Mouse (Mus musculus) retina, postnatal 7 days (tissue): Measurements from ENCODE around the gene Mrps27.
"Not testable (repeated sequence)": the region's sequence is repeated elsewhere in the genome, so short reads cannot be mapped to it uniquely, and the experiment has no call there.

Experiments
- DNase-seq: peaks from one replicate; pipeline ENCODE4 v3.0.0-alpha.2; 2012; ENCODE audit warnings: low read depth, low spot score

The Mrps27 gene

GRCm38 (mm10) chr13:99344599-99345575 lies at the start of gene Mrps27, which contains the start of gene Ptcd2:
Gene Mrps27 (plus strand): TSS chr13:99344786.
Gene Ptcd2 (minus strand): TSS chr13:99344705.
- peak; percentile 92 for DNase-seq

GRCm38 (mm10) chr13:99299921-99300320 lies 44.7 kb upstream of the Mrps27 start:
- DNase-seq, result no peak

- no peak for DNase-seq
Measured at GRCm38 (mm10) chr13:99303846-99304245, 40.7 kb upstream of the Mrps27 start.

- DNase-seq, result peak; percentile 20
Measured at GRCm38 (mm10) chr13:99304365-99304764, 40.2 kb upstream of the Mrps27 start.

- DNase-seq, result no peak
Measured at GRCm38 (mm10) chr13:99305186-99305585, 39.4 kb upstream of the Mrps27 start.

- DNase-seq, result no peak
Measured at GRCm38 (mm10) chr13:99306164-99306563, 38.4 kb upstream of the Mrps27 start.

GRCm38 (mm10) chr13:99307930-99308359 lies 36.6 kb upstream of the Mrps27 start:
- no peak for DNase-seq

GRCm38 (mm10) chr13:99308393-99308792 lies 36.2 kb upstream of the Mrps27 start:
- DNase-seq, result no peak

GRCm38 (mm10) chr13:99314098-99314497 lies 30.5 kb upstream of the Mrps27 start:
- no peak for DNase-seq

GRCm38 (mm10) chr13:99314657-99315181 lies 29.9 kb upstream of the Mrps27 start:
- no peak for DNase-seq

GRCm38 (mm10) chr13:99316366-99316765 lies 28.2 kb upstream of the Mrps27 start:
- DNase-seq, result no peak

- DNase-seq, result no peak
Measured at GRCm38 (mm10) chr13:99317058-99317457, 27.5 kb upstream of the Mrps27 start.

GRCm38 (mm10) chr13:99320453-99320852 lies 24.1 kb upstream of the Mrps27 start:
- no peak for DNase-seq

- not testable (repeated sequence) for DNase-seq
Measured at GRCm38 (mm10) chr13:99322915-99323314, 21.7 kb upstream of the Mrps27 start.

- no peak for DNase-seq
Measured at GRCm38 (mm10) chr13:99323632-99324336, 20.8 kb upstream of the Mrps27 start.

GRCm38 (mm10) chr13:99324337-99324685 lies 20.3 kb upstream of the Mrps27 start:
- DNase-seq, result not testable (repeated sequence)

GRCm38 (mm10) chr13:99331255-99331654 lies 13.3 kb upstream of the Mrps27 start:
- DNase-seq, result no peak

- no peak for DNase-seq
Measured at GRCm38 (mm10) chr13:99337510-99337909, 7.1 kb upstream of the Mrps27 start.

GRCm38 (mm10) chr13:99341504-99341903 lies 3.1 kb upstream of the Mrps27 start:
- no peak for DNase-seq

GRCm38 (mm10) chr13:99343876-99344598 lies 549 bp upstream of the Mrps27 start:
- no peak for DNase-seq

- DNase-seq, result no peak
Measured at GRCm38 (mm10) chr13:99350009-99350408, 5.4 kb downstream of the Mrps27 start.

- DNase-seq, result no peak
Measured at GRCm38 (mm10) chr13:99351186-99351585, 6.6 kb downstream of the Mrps27 start.
